Mouse (Mus musculus): Measurements from ENCODE around the gene Med6.
A peak's percentile ranks its signal among the peaks of the same experiment; 100 is the strongest.
"Not testable (repeated sequence)": the region's sequence is repeated elsewhere in the genome, so short reads cannot be mapped to it uniquely, and the experiment has no call there.

Gene Med6

DNA sequence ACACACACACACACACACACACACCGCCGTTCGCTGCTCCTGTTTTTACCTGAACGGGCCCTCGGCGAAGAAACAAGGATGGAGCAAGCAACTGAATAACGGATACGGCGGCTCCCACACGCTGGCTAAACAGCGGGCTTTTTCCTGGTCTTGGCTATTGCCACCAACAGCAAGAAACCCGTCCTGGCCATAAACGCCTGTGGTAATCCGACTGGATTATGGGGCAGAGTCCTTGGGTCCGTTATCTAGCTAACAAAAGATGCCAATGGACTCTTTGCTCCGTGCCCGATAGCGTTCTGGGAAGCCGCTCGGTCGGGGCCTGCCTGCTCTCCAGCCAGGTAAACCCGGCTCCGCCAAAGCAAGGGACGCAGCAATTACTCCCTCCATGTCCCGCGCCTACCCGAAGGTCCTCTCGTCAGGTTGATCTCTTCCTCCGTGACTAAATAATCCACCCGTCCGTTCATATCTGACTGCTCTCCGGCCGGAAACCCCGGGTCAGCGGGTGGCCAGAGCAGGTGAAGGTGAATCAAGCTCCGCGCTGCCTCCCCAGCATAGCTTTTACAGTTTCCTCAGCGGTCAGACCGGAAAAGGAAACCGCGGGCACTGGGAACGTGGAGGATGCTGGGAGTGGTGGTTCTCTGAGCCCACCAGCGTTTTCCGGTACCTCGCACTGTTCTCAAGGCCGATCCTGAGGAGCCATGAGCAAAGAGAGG is 62.3 kb downstream of the Med6 start, which contains the start of the genes Gm20498 and Synj2bp:
Gene Gm20498, minus strand, starts transcription at position 590 of the 713 bp plus-strand sequence.
Gene Synj2bp, minus strand, starts transcription at position 596 of the 713 bp plus-strand sequence.
- no peaks in the 10 kb centered on the region for H3K36me3 ChIP-seq (ENCODE audit: insufficient read depth, low read length)
- no peak for TF ChIP-seq CTCF (conservative IDR thresholded peaks at IDR 0.05; ENCODE audit: low read length)
- peaks cover 21% of the 10 kb centered on the region for H3K4me1 ChIP-seq (replicated peaks; ENCODE audit: low read depth, low read length)
- peak within 1 kb of the TSS; percentile 94 for H3K4me3 ChIP-seq (replicated peaks; ENCODE audit: low read length)
- peaks cover 9% of the 10 kb centered on the region; the same call in 1 of the 2 replicates for H3K27me3 ChIP-seq (ENCODE audit: insufficient read depth, low read length)
- no peaks in the 10 kb centered on the region for H3K9me3 ChIP-seq (ENCODE audit: low read length)

DNA sequence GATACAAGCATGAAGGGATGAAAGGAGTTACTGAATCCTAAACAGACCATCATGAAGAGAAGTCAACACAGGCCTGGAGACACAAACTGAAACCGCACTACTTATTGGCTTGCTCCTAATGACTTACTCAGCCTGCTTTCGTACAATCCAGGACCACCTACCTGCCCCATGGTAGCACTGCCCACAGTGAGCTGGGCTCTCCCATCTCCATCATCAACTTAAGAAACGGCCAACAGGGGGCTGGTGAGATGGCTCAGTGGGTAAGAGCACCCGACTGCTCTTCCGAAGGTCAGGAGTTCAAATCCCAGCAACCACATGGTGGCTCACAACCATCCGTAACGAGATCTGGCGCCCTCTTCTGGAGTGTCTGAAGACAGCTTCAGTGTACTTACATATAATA is 64.2 kb downstream of the Med6 start:
- H3K36me3 ChIP-seq (ENCODE audit: insufficient read depth, low read length); H3K27me3 ChIP-seq (ENCODE audit: insufficient read depth, low read length); H3K4me3 ChIP-seq (replicated peaks; ENCODE audit: low read length); H3K9me3 ChIP-seq (ENCODE audit: low read length): not testable (repeated sequence)
- H3K4me1 ChIP-seq (replicated peaks; ENCODE audit: low read depth, low read length) = peaks cover 23% of the 10 kb centered on the region
